Mouse (Mus musculus) ovary, adult 18-20 months (tissue): ENCODE results near the gene Adamtsl1.

Experiments used
- DNase-seq: peaks from one replicate; pipeline ENCODE4 v3.0.0; 2022; ENCODE audit warnings: low spot score, mixed read lengths

The Adamtsl1 gene

DNA sequence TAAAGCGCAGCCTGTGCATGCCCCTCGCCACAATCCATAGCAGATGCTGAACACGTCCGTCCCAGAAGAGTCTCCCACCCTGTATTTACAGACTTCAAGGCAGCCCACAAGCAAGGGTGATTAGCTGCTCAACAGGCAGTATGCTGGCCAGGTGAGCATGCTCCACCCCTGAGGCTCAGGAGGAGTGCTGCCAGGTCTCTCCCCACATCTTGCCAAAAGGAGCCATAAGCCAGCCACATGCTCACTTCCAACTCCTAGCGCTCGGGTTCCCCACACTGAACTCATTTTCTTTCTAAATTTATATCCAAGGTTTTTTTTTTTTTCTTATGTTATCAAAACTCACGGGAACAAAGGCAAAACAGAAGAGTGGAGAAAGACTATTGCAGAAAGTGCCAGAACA lies 687.8 kb downstream of the Adamtsl1 start:
- DNase-seq = no peak

DNA sequence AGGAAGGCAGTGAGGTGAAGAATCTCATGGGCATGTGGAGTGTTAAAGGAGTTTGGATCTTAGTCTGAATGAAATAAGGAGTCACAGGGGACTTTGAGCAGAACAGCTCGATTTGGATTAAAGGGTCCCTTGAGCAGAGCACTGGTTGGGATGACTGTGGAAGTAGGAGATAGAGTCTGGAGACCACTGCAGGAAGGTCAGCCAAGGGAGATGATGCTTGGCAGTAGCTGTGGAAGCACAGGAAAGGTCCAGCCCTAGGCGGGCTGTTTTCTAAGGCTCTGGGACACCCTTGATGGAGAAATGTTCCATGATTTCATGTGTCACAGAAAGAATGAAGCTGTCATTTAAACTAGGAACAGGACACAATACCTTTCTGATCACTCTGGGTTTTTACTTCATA lies 689.3 kb downstream of the Adamtsl1 start:
- no peak for DNase-seq

DNA sequence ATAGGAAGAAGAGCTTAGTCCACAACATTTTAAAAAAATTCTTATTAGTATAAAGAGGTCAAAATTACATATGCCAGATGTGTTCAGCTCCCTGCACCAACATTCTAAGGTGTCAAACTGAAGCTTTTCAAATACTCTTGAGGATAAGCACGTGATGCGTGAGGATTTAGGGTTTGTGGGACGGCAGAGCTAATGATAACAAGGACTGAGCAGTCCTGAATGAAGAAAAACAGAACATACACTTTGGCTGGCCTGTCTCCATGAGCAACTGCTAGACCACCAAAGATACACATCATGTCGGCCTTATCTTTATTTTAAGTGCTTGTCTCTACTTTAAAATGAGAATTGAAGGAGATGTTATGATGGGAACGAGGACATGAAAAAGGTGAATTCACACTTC lies 710.9 kb downstream of the Adamtsl1 start:
- no peak for DNase-seq

DNA sequence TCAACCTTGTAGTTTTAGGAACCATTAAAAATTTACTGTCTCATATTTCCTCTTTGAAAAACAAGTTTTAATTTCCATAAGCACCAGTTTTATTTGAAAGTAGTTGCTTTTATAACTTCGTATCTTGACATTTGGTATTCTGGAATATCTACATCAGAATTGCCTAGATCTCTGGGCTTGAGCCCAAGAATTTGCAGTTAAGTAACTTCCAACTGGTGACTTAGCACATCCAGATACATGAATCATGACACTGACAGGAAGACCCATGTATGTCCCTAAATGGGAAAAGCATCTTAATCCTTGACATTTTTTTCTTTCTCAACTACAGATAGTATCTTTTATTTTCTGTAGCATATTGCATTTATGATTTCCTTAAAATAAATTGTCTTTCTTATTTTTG lies 713.1 kb downstream of the Adamtsl1 start:
- DNase-seq = no peak

DNA sequence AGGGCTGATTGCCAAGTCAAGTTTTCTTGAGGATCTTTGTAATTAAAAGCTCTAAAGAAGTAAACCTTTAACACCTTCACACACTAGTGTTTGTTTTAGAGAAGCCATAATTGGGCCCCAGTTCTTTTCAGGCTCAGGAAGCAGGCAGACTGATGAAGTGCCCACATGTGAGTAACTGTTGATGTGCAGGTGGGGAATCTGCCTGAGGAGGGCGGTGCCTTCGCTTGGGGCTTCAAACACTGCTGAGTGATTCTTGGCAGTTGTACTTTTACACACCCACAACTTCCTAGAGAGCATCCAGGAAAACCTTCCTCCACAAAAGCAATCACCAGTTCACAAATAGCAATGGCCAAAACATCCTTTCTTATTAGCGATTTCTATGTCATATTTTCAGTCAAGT lies 719.2 kb downstream of the Adamtsl1 start:
- no peak for DNase-seq

DNA sequence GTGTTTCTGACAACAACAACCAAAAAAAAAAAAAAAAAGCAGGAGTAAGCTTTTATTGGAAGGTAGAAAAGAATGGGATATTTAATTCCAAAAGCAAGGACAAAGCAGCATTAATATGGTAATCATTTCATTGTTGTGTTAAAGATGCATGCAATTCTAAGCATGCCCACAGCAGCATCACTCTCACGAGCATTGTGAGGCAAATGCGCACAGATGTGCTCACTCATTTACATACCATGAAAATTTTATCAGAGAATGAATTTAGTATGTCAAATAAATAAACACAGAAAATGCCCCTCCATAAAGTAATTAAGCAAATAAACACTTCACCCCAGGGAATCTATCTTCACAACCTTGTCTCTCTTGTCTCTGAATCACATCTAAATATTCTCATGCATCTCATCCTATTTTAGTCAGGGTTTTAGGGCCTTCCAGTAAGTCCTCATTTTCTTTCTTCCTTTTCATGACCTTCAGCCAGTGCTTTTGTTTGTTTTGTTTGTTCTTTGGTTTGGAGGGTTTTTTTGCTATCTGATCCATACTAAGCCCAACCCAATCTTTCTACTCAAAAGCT lies 728.0 kb downstream of the Adamtsl1 start:
- DNase-seq = no peak

DNA sequence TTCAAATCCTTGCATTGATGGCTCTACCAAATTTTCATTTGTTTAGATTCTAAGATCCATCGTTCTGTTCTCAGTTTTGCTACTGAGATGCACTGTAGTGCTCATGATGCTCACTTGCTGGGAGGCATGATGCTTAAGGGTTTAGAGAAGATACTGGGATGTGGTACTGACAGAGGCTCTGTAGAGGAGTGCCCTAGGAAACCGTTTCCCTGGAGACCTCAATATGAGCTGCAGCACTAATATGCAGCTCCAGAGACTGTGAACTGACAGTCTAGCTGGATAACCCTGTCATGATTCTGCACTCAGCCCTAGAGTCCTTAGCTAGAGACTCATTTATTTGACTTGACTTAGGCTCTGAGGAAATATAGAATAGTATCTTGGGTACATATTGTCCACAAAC lies 756.1 kb downstream of the Adamtsl1 start:
- no peak for DNase-seq

DNA sequence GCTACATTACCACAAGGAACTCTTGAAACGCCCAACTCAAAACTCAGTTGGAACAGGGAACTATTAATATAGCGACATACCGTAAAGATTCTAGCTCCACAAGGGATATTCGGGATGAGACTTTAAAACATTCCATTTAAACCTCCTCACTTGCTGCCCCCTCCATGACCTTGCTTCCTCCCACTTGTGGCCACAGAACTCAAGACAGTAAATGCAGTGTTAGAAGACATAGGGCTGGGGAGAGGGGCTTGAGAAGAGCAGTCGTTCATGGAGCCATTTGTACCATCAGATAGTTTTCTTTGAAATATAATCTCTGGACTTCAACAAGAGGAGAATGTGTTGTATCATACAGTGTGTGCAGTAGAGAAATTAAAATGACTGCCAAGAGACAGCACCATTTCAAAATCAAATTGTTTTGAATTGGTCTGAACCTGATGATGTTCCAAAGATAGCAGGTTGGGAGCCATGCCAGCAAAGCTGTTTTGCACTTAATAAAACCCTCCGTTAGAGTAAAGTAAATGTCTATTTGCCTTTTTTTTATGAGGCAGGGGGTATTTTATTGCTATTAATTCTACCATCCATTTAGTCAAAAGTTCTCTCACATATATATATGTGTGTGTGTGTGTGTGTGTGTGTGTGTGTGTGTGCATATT lies 759.9 kb downstream of the Adamtsl1 start:
- DNase-seq = no peak

DNA sequence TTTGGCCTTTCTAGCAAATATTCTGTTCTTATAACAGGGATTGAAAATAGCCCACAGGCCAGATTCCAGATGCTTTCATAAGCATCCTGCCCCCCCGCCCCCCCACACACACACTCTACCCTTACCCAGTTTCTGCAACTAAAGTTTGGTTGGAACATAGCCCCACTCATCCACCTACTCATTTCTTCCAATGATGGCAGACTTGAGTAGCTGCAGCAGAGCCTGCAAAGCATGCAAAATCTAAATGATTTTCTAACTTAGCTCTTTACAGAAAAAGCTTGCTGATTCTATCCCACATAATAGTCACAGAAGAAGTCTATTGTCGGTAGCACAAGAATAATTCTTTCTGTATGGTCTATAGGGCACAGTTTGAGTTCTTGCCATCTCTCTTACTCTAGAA lies 760.7 kb downstream of the Adamtsl1 start:
- no peak for DNase-seq

DNA sequence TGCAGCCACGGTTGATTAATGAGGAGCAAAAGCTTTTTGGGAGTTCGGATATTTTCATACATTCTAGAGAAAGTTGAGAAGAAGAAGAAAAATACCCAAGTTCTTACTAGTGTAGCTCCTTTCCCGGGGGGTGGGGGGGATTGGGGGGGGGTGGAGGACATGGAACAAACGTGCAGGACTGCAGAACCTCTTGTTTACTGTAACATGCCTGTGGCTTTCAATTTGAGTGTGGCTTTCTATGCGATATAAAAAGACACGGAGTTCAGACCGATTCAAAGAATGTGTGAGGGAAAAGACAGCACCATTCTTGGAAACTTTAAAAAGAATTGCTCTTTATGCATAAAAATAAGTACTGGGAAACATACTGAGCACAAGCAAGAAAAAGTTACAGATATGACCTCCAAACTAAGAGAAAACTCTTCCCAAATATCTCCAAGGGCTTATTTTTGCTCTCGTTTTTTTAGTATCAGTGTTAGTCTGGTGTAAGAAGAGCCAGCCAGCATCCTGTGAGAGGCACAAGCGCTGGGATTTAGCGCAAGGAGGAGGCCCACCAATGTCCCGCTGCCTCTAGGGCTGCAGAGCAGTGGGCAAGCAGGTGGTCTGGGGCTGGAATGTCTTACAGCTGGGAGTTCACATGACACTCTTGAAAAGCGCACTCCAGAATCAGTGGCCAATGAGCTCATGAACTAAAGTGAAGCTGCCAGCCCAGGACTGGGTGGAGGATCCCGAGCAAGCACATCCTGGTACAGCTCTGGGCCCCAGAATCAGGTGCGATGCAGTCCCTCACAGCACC lies 762.2 kb downstream of the Adamtsl1 start:
- no peak for DNase-seq

DNA sequence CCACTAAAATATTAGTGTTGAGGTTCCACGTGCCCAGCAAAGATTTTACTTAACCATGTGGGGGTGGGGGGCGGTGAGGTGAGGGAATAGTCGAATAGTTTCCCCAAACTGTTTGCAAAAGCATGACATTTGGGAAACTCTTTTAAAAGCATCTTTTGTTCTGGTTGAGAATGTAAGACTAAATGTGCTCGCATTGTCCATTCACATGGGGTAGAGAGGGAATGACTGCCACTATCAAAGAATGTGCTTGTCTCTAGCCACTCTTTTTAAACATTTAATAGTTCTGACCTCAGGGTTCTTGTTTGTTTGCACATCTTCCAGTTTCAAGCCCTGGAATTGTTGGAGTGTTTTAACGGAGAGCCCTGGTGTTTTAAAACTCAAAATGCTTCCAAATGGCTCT lies 764.6 kb downstream of the Adamtsl1 start:
- DNase-seq = no peak

DNA sequence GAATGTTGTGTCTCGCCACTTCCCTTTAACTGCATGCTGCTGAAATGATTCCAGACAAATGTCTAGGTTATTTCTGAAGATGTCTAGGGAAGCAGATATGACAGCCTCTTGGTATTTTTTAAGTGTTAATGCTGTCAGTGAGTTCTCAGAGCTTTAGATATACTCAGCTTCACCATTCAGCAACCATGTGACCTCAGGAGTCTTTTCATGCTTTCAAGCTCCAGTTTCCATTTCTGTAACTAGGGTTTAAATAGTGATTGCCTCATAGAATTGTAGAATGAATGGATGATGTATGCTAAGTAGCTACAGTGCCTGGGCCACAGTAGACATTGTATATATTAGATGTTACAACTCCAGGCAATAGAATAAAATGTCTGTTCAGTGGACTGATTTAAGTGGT lies 772.6 kb downstream of the Adamtsl1 start:
- no peak for DNase-seq

DNA sequence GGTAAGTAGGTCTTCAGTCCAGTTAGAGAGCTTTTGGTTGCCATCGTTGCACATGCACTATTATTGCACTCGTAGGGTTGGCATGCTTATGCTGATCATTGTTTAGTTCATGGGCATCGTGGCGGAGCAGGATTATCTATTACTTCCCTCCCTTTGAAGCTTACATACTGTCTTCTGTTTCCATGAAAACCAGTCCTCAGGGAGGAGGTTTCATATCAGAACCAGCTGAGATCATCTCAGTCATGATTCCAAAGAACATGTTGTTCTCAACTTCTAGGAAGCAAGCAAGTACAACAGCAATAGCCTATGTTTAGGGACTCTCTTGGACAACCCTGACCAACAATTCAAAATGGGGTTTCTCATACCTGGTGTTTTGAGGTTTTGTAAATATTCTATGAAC lies 774.3 kb downstream of the Adamtsl1 start:
- no peak for DNase-seq

DNA sequence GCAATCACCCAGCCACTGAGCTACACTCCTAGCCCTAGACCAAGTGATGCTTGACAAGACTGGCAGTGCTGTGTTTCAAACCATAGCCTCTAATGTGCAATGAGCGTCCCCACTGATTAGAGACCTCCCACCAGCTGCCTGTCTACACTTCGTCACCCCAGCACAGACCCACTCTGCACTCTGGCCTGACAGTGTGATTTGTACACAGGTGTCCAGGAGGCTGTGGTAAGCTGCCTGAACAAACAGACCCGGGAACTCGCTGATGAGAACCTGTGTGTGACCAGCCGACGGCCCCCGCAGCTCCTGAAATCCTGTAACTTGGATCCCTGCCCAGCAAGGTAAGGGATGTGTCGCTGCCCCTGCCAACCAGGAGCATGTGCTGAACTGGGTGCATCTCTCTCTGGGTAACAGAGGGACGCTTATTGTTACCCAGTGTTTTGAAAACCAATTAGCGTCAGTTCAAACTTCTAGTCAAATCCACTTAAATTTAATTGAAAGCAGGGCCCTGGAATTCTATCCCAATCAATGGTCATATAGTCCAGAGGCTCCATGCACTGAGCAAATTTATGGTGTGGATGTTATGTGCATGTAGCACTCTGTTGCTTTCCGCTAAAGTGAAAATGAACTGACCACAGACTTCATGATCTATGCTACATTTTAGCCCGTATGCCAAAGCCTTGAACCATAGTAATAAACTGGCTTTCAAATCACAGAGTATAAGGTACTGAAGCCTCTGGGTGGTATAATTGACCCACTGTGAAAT lies 775.7 kb downstream of the Adamtsl1 start:
- DNase-seq = no peak

DNA sequence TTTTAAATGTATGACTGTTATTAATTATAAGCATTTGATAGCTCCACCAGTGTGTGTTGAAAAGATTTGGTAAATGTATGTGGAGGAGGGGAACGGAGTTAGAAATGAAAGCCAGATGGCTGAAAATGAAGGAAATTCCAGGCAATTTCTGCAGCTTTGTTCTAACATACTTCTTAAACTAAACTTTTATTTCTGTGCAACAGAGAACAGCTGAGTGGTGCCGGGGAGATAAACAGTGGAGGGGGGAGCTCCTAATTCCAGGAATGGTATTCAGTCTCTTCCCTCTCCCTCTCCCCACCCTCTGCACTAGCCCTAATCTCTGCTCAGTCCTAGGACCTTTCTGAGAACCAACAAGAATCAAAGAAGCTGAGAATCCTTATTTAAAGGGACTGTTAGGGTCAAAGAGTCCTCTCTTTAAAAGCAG lies 780.9 kb downstream of the Adamtsl1 start:
- DNase-seq = no peak

DNA sequence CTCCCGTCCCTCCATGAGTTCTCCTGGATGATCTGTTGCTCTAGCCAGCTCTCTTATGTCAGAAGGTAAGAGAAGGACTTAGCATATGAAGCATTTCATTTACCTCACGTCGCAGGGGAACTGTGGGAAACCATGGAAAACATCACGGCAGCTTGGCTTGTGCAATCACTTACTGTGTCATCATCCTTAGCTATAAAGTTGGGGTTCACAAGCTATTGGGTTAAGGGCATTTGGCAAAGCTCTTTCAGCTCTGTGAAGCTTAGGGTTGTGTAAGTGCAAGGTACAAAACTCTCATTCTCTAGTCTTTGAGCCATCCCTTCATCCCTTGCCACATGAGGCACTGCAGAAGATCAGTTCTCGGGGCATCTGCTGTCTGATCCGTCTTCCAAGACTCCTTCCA lies 787.5 kb downstream of the Adamtsl1 start:
- no peak for DNase-seq

DNA sequence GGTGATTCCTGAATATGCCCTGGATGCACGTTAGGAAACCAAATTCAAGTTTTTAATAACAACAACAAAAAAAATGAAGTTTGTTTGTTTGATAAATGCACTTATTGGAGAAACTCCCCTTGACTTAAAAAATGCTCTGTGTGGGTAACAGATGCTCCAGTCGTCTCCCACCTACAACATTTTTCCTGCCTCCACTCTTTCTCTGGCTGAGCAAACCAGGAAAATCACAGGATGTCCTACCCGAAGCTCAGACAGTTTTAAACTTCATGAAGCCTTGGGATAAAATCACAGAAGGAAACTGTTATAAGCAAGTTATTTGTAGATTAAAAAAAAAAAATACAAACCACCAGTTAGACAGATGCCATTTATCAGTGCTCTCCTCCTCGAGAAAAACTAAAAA lies 788.1 kb downstream of the Adamtsl1 start:
- no peak for DNase-seq

DNA sequence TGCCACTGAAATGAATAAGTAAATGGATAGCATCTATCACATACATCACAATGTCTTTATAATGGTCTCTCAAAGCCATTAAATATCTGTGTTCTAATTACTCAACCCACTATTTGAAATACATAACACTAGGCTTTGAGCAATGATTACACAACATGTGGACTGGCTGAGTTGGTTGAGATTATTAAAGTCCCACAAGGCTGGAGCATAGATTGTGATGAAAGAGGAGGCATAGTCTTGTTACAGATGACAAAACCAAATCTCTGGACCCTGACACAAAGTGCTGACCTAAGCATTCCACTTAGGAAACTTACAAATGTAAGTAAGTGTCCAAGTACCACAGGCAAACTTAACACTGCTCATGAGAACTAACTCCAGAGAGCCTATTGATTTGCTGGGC lies 792.8 kb downstream of the Adamtsl1 start:
- DNase-seq = no peak

DNA sequence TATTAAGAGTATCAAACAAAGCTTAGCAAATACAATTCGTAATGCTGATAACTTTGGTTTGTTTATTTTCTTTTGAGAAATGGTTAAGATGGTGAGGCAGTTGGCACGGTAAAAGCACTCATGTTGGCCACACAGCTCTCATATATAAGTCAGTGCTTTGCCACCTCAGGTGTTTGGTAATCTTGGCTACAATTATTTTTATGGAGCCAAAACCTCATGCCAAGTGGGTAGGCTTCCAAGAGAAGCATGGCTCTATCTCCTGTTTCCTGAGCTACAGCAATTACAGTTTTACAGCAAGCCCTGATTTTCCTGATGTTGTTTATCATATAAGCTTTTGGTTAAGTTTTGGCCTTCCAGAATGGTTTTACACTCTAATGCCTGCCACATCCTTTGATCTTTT lies 795.2 kb downstream of the Adamtsl1 start:
- no peak for DNase-seq

DNA sequence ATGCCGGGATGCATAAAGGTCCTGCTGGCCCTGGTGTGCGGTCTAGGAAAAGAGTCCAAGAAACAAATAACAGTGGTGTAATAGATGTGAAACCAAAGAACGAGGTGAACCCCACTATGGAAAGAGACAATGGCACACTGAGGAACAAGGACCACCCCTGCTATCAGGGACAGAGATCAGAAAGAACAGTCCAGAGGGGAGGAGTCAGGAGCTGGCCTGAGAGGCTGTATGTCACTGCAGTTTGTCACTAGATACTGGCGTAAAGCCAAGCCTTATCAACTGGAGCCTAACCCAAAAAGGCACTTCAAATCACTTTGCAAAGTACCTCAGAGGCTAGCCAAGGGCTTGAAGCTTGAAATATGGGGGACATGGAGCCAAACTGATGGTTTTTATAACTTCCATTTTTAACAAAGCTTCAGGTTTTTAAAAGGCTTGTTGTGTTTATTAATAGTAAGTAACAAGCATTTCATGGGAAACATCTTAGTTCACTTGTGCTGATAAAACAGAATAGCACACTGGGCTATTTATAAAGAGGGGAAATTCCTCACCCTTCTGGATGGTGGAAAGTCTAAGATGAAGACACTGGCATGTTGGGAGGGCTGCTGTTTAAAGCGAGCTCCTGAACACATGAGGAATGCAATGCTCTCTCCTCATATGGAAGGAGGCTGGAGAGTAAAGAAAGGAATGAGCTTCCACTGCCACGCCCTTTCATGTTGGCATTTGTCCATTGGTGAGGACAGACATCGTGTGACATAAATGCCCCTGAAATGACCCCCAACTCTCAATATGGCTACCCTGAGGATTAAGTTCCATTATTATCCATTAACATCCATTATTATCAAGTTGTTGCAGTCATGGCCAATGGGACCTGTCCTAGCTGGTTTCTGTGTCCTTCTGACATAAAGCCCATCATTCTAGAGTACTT lies 797.1 kb downstream of the Adamtsl1 start:
- DNase-seq = no peak

DNA sequence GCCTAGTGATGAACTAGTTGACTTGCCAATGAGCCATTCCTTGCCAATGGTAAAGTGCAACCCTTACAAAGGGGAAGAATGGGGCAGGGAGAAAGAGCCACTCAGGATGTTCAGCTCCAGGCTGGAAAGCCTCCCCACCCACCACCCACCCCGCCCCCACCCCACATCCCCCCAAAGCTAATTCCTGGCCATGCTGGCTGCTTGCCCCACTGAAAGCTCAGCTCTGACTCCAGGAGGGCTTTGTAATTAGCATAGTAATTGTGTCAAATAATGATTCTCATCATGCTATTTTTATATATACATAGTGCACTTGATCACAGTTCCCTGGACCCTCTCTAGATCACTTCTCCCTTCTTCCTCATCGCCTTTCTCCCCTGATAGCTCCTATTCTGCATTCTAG lies 798.4 kb downstream of the Adamtsl1 start:
- DNase-seq = no peak

DNA sequence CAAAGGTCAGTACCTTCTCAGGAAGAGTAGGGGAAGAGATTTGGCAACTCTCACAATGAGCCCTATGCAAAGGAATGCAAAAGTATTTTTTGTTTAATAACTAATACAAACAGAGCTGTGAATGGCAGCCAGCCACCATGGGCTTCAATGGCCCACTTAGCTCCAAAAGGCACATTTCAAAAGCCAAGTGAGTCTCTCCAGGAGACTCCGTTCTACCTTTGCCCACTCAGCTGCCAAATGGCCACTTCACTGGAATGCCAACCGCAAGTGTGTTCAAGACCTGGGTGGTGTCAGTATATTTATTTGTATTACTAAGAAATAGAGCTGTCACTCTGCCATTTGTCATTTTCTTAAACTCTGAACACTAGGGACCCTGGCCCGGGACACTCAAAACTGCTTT lies 800.5 kb downstream of the Adamtsl1 start:
- DNase-seq = no peak
